Mouse (Mus musculus): ENCODE measurements at regions not wholly inside any gene's neighbourhood (a gene's known extent, or its start where the extent isn't known, plus 50 kb on each side); places are given as distances from the start of the nearest gene placed in this dataset.

GRCm38 (mm10) chr7:83031101-83031500, 164.0 kb downstream of the Mex3b start:
- no peaks in the 10 kb centered on the region for H3K9me3 ChIP-seq
- peaks cover 6% of the 10 kb centered on the region for H3K4me1 ChIP-seq
- 51% methylated on average over 2 of the region's 2 CpGs for WGBS
- H3K36me3 ChIP-seq, result no peaks in the 10 kb centered on the region
- H3K27me3 ChIP-seq (replicated peaks), result no peaks in the 10 kb centered on the region
- H3K9ac ChIP-seq, result no peak overlapping the region
- H3K4me3 ChIP-seq, result no peak overlapping the region
- H3K4me2 ChIP-seq, result no peak overlapping the region
- H3K27ac ChIP-seq (replicated peaks), result no peak overlapping the region
- ATAC-seq (ENCODE audit: extremely low read depth, insufficient number of reproducible peaks, low FRiP score, low TSS enrichment), result no peak

DNA sequence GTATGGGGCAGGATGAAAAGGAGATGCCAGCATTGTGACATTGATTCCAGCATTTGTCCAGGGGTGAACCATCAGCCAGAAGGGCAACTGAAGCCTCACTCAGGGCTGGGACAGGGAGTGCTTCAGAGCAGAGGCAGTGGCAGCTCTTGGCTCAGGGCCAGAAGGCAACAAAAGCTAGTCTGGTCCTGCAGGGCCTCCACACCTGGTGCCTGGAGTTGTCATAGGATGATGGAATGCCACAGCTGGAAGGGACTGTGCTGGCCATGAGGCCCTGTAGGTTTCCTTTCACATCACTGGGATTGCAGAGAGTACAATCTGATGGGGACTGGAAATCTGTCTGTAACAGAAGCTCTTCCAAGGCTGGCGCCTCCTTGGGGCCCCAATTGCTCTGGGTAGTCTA, 164.9 kb downstream of the Mex3b start:
- 88% methylated on average over 1 of the region's 1 CpGs for WGBS
- H3K4me3 ChIP-seq, result no peak overlapping the region
- no peak overlapping the region for H3K27ac ChIP-seq (replicated peaks)
- ATAC-seq (ENCODE audit: extremely low read depth, insufficient number of reproducible peaks, low FRiP score, low TSS enrichment), result no peak
- no peaks in the 10 kb centered on the region for H3K36me3 ChIP-seq
- no peak overlapping the region for H3K9ac ChIP-seq
- H3K4me1 ChIP-seq, result peaks cover 6% of the 10 kb centered on the region
- H3K4me2 ChIP-seq, result no peak overlapping the region
- H3K9me3 ChIP-seq, result no peaks in the 10 kb centered on the region
- H3K27me3 ChIP-seq (replicated peaks), result no peaks in the 10 kb centered on the region

GRCm38 (mm10) chr7:83032924-83033323, 165.8 kb downstream of the Mex3b start:
- Histone ChIP-seq H3K27me3 (replicated peaks) (no peaks in the 10 kb centered on the region), H3K4me3 (no peak overlapping the region), H3K4me2 (no peak overlapping the region), H3K9me3 (no peaks in the 10 kb centered on the region), H3K36me3 (no peaks in the 10 kb centered on the region), H3K9ac (no peak overlapping the region), H3K27ac (replicated peaks) (no peak overlapping the region), H3K4me1 (peaks cover 6% of the 10 kb centered on the region)
- 71% methylated on average over 2 of the region's 2 CpGs for WGBS
- no peak for ATAC-seq (ENCODE audit: extremely low read depth, insufficient number of reproducible peaks, low FRiP score, low TSS enrichment)

- Histone ChIP-seq H3K4me2 (no peak overlapping the region), H3K4me1 (peaks cover 6% of the 10 kb centered on the region), H3K9me3 (no peaks in the 10 kb centered on the region), H3K36me3 (no peaks in the 10 kb centered on the region), H3K4me3 (no peak overlapping the region), H3K27ac (replicated peaks) (no peak overlapping the region), H3K9ac (no peak overlapping the region), H3K27me3 (replicated peaks) (no peaks in the 10 kb centered on the region)
- 79% methylated on average over 3 of the region's 3 CpGs for WGBS
- no peak for ATAC-seq (ENCODE audit: extremely low read depth, insufficient number of reproducible peaks, low FRiP score, low TSS enrichment)
Measured at GRCm38 (mm10) chr7:83035190-83035589, 168.1 kb downstream of the Mex3b start.

- no peak overlapping the region for H3K4me3 ChIP-seq
- no peaks in the 10 kb centered on the region for H3K36me3 ChIP-seq
- H3K9me3 ChIP-seq, result no peaks in the 10 kb centered on the region
- H3K4me2 ChIP-seq, result no peak overlapping the region
- peaks cover 6% of the 10 kb centered on the region for H3K4me1 ChIP-seq
- no peak overlapping the region for H3K9ac ChIP-seq
- H3K27me3 ChIP-seq (replicated peaks), result no peaks in the 10 kb centered on the region
- no peak overlapping the region for H3K27ac ChIP-seq (replicated peaks)
- WGBS, result 77% methylated on average over 2 of the region's 2 CpGs
- ATAC-seq (ENCODE audit: extremely low read depth, insufficient number of reproducible peaks, low FRiP score, low TSS enrichment), result no peak
Measured at GRCm38 (mm10) chr7:83036397-83036796, 169.3 kb downstream of the Mex3b start.

DNA sequence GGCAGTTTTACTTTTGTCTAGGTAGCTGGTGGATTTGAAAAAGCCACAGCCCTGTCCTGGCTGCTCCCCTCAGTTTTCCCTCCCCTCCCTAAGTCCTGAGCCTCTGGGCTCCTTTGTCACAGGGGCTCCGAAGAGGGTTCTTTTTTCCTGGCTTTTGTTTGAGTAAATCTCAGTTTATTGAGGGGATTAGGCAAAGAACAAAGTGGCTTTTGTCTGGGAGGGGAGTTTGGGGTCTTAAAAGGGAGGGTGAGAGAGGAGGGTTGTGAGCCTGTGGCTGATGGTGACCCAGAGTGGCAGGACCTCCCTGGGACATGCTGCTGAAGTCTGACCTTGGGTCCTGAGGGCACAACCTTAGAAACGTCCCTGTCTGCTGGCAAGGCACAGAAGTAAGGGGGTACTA, 170.0 kb downstream of the Mex3b start:
- H3K4me1 ChIP-seq, result peaks cover 2% of the 10 kb centered on the region; the same call in 1 of the 2 replicates
- H3K4me3 ChIP-seq, result no peak overlapping the region
- H3K27me3 ChIP-seq (replicated peaks), result no peaks in the 10 kb centered on the region
- H3K36me3 ChIP-seq, result no peaks in the 10 kb centered on the region
- H3K27ac ChIP-seq (replicated peaks), result no peak overlapping the region
- H3K9me3 ChIP-seq, result no peaks in the 10 kb centered on the region
- ATAC-seq (ENCODE audit: extremely low read depth, insufficient number of reproducible peaks, low FRiP score, low TSS enrichment), result no peak
- H3K9ac ChIP-seq, result no peak overlapping the region
- H3K4me2 ChIP-seq, result no peak overlapping the region
- WGBS, result 6% methylated on average over 2 of the region's 2 CpGs

- no peak for ATAC-seq (ENCODE audit: extremely low read depth, insufficient number of reproducible peaks, low FRiP score, low TSS enrichment)
- H3K36me3 ChIP-seq, result no peaks in the 10 kb centered on the region
- H3K4me3 ChIP-seq, result no peak overlapping the region
- H3K27me3 ChIP-seq (replicated peaks), result no peaks in the 10 kb centered on the region
- H3K9me3 ChIP-seq, result no peaks in the 10 kb centered on the region
- no peak overlapping the region for H3K9ac ChIP-seq
- no peak overlapping the region for H3K27ac ChIP-seq (replicated peaks)
- 70% methylated on average over 2 of the region's 2 CpGs for WGBS
- H3K4me1 ChIP-seq, result no peaks in the 10 kb centered on the region
- no peak overlapping the region for H3K4me2 ChIP-seq
Measured at GRCm38 (mm10) chr7:83037714-83038113, 170.6 kb downstream of the Mex3b start.

- H3K4me1 ChIP-seq, result no peaks in the 10 kb centered on the region
- no peak for ATAC-seq (ENCODE audit: extremely low read depth, insufficient number of reproducible peaks, low FRiP score, low TSS enrichment)
- H3K4me3 ChIP-seq, result no peak overlapping the region
- no peaks in the 10 kb centered on the region for H3K9me3 ChIP-seq
- H3K27me3 ChIP-seq (replicated peaks), result no peaks in the 10 kb centered on the region
- no peaks in the 10 kb centered on the region for H3K36me3 ChIP-seq
- no peak overlapping the region for H3K27ac ChIP-seq (replicated peaks)
- no peak overlapping the region for H3K9ac ChIP-seq
- no peak overlapping the region for H3K4me2 ChIP-seq
- 80% methylated on average over 3 of the region's 3 CpGs for WGBS
Measured at GRCm38 (mm10) chr7:83043746-83044145, 176.6 kb downstream of the Mex3b start.

DNA sequence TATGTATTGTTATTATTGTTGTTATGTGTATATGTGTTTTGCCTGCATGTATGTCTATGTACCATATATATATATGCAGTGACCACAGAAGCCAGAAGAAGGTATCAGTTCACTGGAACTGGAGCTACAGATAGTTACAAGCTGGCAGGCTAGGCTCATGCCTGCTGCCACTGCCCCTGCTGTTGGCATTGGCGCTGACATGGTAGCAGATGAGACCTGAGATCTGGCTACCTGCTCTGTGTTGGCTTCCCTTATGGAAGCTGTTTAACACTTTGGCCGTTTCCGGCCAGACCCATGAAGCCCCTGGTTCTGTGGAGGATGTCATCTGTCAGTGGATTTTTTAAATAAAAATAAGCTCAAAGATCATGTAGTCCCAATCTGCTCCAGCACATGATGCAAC, 178.1 kb downstream of the Mex3b start:
- ATAC-seq (ENCODE audit: extremely low read depth, insufficient number of reproducible peaks, low FRiP score, low TSS enrichment), result no peak
- Histone ChIP-seq H3K4me2 (no peak overlapping the region), H3K9ac (no peak overlapping the region), H3K9me3 (no peaks in the 10 kb centered on the region), H3K27ac (replicated peaks) (no peak overlapping the region), H3K4me1 (no peaks in the 10 kb centered on the region), H3K27me3 (replicated peaks) (no peaks in the 10 kb centered on the region), H3K36me3 (no peaks in the 10 kb centered on the region), H3K4me3 (no peak overlapping the region)
- WGBS, result 86% methylated on average over 3 of the region's 3 CpGs

- Histone ChIP-seq H3K4me1 (no peaks in the 10 kb centered on the region), H3K9ac (no peak overlapping the region), H3K27ac (replicated peaks) (no peak overlapping the region), H3K4me2 (no peak overlapping the region), H3K4me3 (no peak overlapping the region), H3K9me3 (no peaks in the 10 kb centered on the region), H3K27me3 (replicated peaks) (no peaks in the 10 kb centered on the region), H3K36me3 (no peaks in the 10 kb centered on the region)
- 65% methylated on average over 3 of the region's 3 CpGs for WGBS
- no peak for ATAC-seq (ENCODE audit: extremely low read depth, insufficient number of reproducible peaks, low FRiP score, low TSS enrichment)
Measured at GRCm38 (mm10) chr7:83050011-83050410, 182.9 kb downstream of the Mex3b start.

GRCm38 (mm10) chr7:83050833-83051497, 183.8 kb downstream of the Mex3b start:
- no peak for ATAC-seq (ENCODE audit: extremely low read depth, insufficient number of reproducible peaks, low FRiP score, low TSS enrichment)
- 89% methylated on average over 6 of the region's 6 CpGs for WGBS
- Histone ChIP-seq H3K4me2 (no peak overlapping the region), H3K27ac (replicated peaks) (no peak overlapping the region), H3K9ac (no peak overlapping the region), H3K9me3 (no peaks in the 10 kb centered on the region), H3K4me1 (peaks cover 2% of the 10 kb centered on the region), H3K27me3 (replicated peaks) (no peaks in the 10 kb centered on the region), H3K36me3 (no peaks in the 10 kb centered on the region), H3K4me3 (no peak overlapping the region)

- Histone ChIP-seq H3K4me1 (peaks cover 11% of the 10 kb centered on the region), H3K27ac (replicated peaks) (peak overlapping the region; percentile 31), H3K27me3 (replicated peaks) (no peaks in the 10 kb centered on the region), H3K4me3 (no peak overlapping the region), H3K36me3 (no peaks in the 10 kb centered on the region), H3K9ac (no peak overlapping the region), H3K9me3 (no peaks in the 10 kb centered on the region), H3K4me2 (peak overlapping the region; percentile 12; the same call in 1 of the 2 replicates)
- WGBS, result 48% methylated on average over 13 of the region's 13 CpGs
- no peak for ATAC-seq (ENCODE audit: extremely low read depth, insufficient number of reproducible peaks, low FRiP score, low TSS enrichment)
Measured at GRCm38 (mm10) chr7:83056101-83056935, 189.2 kb downstream of the Mex3b start.

Measured in heart, embryonic 13.5 days (tissue).